Mouse (Mus musculus) left cerebral cortex, adult 11 months (tissue): ENCODE measurements around the gene Teddm3.
"Not testable (repeated sequence)": the region's sequence is repeated elsewhere in the genome, so short reads cannot be mapped to it uniquely, and the experiment has no call there.

Experiments
- DNase-seq: peaks from one replicate; pipeline ENCODE4 v3.0.0; 2022; ENCODE audit warnings: low spot score

The Teddm3 gene

GRCm38 (mm10) chr16:21153900-21154299 is at the start of gene Teddm3:
Gene Teddm3, minus strand, starts transcription at chr16:21154000.
- DNase-seq = not testable (repeated sequence)

- no peak for DNase-seq
These were observed 48.9 kb upstream of the Teddm3 start for GRCm38 (mm10) chr16:21202731-21203130.

DNA sequence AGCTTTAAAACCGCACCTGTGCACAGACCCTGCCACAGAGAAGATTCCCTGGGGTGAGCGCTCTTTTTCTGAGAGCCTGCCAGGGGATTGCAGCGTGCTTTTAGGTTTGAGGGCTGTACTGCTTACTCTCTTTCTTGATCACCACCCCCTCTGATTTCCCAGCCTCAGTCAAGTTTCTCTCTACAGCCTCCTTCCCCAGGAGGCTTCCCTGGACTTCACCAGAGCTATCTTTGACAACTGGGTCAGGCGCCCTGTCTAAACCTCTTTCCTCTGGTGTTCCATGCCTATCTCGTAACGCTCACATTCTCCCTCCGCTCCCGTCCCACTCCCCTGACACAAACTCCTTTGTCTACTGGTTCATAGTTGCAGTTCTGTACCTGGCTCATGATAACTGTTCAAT is 45.6 kb upstream of the Teddm3 start:
- no peak for DNase-seq

DNA sequence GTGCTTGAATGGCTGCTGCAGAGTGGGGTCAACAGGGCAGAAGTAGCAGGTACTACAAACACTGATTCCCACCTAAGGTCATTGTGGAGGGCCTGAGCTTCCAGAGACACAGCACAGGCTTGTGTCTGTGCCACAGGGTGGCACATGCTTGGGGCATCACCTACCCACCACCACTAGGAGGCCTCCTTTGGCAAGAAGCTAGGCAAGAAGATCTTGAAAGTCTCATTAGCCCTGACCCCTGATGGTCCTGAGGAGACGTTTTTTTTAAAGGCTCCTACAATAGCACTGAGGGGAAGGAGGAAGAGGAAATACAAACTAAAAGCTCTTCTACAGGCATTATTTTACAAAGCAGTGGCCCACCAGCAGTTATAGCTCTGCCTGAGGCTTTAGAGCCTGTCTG is 44.7 kb upstream of the Teddm3 start:
- DNase-seq = no peak

DNA sequence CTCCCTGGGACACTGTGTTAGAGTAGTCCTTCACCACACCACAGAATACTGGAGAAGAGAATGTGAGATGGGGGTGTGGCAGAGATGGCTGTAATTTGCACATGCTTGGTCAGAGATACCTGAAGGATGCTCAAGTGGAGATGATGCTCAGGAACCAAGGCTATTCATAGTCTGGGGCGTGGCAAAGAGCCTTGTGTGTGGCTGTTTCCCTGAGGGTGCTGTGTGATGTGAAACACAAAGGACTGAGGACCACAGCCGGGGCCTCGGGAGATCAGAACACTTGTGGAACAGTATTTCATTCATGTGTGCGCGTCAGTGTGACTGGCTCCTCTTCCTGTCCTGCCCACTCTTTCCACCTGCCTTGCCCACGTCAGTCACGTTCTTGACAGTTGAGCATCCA is 44.2 kb upstream of the Teddm3 start:
- no peak for DNase-seq

DNA sequence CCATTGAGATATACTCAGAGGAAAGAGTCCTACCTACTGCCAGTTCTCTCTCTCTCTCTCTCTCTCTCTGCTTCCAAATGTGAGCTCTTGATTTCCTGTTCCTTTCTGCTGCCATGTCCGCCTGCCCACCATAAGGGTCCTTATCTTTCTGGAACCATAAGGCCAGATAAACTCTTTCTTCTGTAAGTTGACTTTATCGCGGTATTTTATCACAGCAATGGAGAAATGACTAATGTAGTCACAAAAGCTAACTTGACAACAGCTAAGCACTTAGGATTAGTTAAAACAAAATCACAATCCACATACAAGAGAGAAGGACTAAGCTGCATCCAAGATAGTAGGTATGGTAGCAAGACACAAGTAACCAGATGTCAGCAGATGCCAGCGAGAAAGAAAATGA is 43.7 kb upstream of the Teddm3 start:
- DNase-seq = no peak

DNA sequence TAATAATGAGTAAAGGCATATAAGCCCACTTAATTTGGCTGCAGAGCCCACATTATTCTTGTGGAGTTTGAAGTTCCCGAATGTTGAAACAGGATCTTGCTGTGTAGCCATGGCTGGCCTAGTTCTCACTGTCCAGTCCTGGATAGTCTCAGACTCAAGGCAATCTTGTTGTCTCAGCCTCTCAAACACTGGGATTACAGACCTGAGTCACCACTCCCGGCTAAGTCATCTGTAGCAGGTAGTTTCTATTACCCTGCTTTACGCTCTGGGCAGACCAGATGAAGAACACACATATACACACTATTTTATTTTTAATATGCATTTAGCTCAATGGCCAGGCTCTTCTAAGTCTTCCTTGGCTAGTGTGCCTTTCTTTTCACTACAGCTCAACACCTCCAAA is 42.8 kb upstream of the Teddm3 start:
- DNase-seq = no peak

DNA sequence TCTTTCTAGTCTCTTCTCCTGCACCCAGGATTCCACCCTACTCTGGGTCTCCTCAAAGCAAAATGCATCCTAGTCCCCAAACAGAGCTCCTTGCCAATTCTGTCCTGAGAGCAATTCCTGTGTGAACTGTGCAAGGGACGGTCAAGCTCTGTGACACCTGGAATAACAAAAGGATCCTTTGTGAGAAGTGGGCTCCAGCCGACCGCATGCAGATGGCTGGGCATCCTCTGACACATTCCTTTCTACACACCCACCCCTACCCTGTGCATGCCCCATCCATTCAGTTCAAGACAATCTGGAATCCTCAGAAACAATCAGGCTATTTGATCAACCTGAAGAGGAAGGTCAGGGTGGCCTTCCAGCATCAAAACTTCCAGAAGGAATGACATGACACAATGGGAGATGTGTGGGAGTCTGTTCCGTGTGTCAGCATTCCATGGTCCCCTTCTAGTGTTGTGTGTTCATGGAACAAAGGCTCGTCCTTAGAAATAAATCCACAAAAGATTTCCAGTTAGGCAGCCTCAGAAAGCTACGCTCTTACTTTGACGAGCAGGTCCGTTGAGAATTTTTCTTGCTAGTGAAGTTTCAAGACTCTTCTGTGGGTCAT is 41.6 kb upstream of the Teddm3 start:
- no peak for DNase-seq

DNA sequence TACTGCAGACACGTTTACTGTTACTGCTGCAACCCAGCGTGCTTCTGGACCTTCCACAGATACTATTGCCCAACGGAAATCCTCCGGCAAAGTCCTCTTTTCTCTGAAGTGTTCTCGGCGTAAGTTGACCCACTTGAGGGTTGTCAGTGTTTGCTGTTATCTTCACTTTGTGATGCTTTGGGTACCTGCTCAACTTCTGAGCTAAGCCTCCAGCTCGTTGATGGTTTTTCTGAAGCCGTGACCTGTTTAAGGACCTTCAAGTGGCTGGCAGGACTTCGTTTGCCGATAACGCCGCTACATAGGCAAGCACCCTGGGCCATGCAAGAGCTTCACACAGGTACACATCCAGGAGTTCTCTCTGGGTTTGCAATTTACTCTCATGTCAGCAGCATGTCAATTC is 40.4 kb upstream of the Teddm3 start:
- no peak for DNase-seq

GRCm38 (mm10) chr16:21192509-21193354 is 38.9 kb upstream of the Teddm3 start:
- peak; percentile 78 for DNase-seq

GRCm38 (mm10) chr16:21191569-21191968 is 37.8 kb upstream of the Teddm3 start:
- no peak for DNase-seq

DNA sequence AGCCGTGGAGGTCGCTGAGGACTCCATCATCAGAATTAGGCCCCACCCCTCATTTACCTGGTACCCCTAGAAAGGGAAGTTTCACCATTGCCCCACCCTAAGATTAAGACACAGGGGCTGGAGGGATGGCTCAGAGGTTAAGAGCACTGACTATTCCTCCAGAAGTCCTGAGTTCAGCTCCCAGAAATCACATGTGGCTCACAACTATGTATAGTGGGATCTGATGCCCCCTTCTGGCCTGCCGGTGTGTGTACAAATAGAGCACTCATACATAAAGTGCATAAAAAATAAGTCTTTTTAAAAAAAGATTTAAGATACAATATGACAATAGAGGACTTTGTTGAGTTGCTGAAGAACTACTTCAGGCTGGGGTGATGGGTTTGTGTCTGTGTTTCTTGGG is 34.5 kb upstream of the Teddm3 start:
- no peak for DNase-seq

DNA sequence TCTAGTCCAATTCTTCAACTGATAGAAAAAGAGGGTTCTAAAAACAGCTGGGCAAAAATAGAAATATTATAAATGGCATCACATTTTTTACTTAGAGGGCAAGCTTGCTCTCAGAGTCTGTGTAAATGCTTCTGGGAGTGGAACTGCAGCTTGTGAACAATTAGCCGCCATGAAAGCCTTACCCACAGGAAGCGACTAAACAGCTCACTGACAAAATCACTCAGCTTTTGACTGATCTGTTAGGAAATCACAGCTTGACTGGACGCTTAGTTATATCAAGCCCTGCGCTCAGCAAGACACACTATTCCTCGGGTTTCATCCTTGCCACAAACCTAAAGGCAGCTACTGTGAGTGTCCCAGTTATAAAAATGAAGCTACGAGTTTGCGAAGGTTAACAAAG is 33.8 kb upstream of the Teddm3 start:
- DNase-seq = no peak

GRCm38 (mm10) chr16:21184697-21185096 is 30.9 kb upstream of the Teddm3 start:
- no peak for DNase-seq

GRCm38 (mm10) chr16:21182108-21182507 is 28.3 kb upstream of the Teddm3 start:
- peak; percentile 56 for DNase-seq

DNA sequence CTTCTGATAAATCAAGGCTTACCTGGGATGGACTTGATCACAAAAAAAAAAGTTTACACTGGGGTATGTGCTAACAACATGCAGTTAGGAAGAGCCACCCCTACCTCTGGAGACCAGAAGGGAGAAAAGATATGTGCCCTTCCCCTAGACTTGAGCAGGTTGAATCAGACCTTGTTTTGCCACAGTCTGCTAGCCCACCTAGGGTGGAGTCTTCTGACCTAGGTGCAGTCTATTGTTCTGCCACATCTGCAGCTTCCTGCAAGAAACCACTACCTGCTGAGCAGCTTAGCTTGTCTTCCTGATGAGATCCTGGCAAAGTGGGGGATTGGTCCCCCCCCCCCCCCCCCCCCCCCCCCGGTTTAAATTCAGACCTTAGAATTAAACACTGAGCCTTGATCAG is 21.4 kb upstream of the Teddm3 start:
- no peak for DNase-seq

- no peak for DNase-seq
These were observed 14.9 kb upstream of the Teddm3 start for GRCm38 (mm10) chr16:21168730-21169129.

DNA sequence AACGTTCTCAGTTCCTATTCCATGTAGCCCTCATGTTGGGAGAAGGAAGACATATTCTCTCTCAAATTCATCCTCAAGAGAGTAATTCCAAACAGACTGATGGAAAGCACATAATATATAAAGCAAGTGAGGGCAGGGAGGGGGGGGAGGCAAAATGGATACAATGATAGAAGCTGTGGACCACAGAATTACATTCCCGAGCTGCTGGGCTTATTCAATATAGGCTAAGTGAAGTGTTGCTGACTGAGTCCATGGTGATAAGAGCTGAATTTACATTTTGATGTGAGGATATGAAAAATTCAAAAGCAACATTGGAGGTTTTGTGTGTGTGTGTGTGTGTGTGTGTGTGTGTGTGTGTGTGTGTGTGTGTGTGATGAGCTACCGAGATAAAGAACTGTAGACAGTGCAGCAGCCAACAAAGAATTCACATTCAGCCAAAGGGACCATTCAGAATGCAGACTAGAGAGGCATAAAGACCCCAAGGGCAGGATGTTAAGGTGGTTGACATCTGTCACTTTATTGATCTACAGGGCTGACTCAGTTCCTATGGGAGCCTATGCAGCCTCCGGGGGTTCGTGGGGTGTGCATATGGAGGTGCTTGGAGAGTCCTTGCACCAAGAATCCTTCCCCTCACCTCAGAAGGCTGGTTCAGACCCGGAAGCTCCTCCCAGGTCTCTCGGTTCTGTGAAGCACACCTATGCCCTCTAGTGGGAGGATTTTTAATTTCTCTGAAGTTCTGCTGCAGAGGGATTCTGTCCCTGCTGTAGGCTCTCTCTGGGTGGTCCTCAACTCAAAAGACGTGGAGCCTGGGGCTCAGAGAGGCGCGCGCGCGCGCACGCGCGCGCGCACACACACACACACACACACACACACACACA is 11.8 kb upstream of the Teddm3 start:
- not testable (repeated sequence) for DNase-seq

- not testable (repeated sequence) for DNase-seq
These were observed 9.6 kb upstream of the Teddm3 start for GRCm38 (mm10) chr16:21163423-21163822.

DNA sequence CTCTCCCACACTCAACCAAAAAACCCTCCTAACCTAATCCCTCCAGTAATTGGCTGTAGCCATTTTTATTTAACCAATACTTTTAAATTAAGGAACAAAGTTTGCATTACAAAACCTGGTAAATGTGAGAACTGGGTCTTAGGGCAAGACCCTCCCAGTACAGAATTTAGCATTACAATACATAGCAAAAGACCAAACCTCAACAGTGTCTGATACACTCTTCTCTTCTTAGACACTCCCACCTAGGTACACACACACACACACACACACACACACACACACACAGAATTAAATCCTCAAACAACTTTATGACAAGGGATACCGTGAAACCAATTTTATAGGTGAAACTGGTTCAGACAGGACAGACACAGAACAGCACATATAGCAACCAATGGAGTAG is 5.4 kb upstream of the Teddm3 start:
- DNase-seq = not testable (repeated sequence)

GRCm38 (mm10) chr16:21156261-21156660 is 2.5 kb upstream of the Teddm3 start:
- not testable (repeated sequence) for DNase-seq

- no peak for DNase-seq
These were observed 2.0 kb downstream of the Teddm3 start for GRCm38 (mm10) chr16:21151564-21152361.
